ENCODE assay signal across 21 mouse cellular contexts in the genomic region with DNA sequence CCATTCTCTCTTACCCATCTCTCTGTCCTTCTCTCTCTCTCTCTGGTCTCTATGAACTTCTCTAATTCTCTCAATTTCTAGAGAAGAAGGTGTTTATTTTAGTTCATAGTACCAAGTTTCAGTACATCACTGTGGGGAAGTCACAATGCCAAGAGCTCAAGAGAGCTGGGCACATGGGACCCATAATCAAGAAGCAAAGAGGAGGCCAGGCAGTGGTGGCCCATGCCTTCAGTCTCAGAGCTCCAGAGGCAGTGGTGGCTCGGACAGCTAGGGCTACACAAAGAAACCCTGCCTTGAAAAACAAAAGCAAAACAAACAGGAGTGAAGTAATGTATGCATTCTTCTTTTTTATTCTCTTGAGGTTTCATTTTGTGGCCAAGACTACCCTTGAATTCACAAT. TPM values are rescaled to one million over a fixed set of nuclear protein-coding genes. Genes with fewer than 3 reads are reported as not detected.
"Had no signal": no experiment of that assay in that cellular context is flagged by ENCODE, and none has a peak within 500 bp of the region (broad histone marks: within the 10 kb centered on the region; RNA-seq: fewer than 3 reads in every experiment).

No protein-coding gene starts in this region.

- H3K4me1 ChIP-seq: neural tube, embryonic 13.5 days; neural tube, embryonic 15.5 days; stomach, embryonic 15.5 days had no signal

- H3K27ac ChIP-seq: neural tube, embryonic 13.5 days; neural tube, embryonic 15.5 days; stomach, embryonic 15.5 days; stomach, postnatal 0 days had no signal

- H3K36me3 ChIP-seq: neural tube, embryonic 13.5 days; neural tube, embryonic 15.5 days; stomach, embryonic 15.5 days had no signal

- H3K9me3 ChIP-seq: neural tube, embryonic 13.5 days; neural tube, embryonic 15.5 days; stomach, embryonic 15.5 days had no signal

- H3K4me2 ChIP-seq: neural tube, embryonic 13.5 days; neural tube, embryonic 15.5 days; stomach, embryonic 15.5 days had no signal

- H3K9ac ChIP-seq: neural tube, embryonic 13.5 days; neural tube, embryonic 15.5 days; stomach, embryonic 15.5 days had no signal

- H3K27me3 ChIP-seq: neural tube, embryonic 13.5 days; neural tube, embryonic 15.5 days; stomach, embryonic 15.5 days had no signal

- H3K4me3 ChIP-seq: neural tube, embryonic 13.5 days; neural tube, embryonic 15.5 days; stomach, embryonic 15.5 days had no signal

- DNase-seq: retina, postnatal 1 day; right cerebral cortex, adult 18-20 months; right cerebral cortex, postnatal 14 days; right cerebral cortex, postnatal 25 days; right cerebral cortex, postnatal 4 days; spleen, adult 18-20 months; thymus, adult 18-20 months; thymus, adult 2 months; thymus, postnatal 14 days; thymus, postnatal 25 days; thymus, postnatal 36 days; thymus, postnatal 4 days had no signal

RNA-seq across cellular contexts. Expression of a gene that starts 8.8 kb away (rescaled TPM):
- total RNA-seq: neutrophil, adult 5-6 weeks had no signal
- polyA plus RNA-seq: neural tube, embryonic 13.5 days; neural tube, embryonic 14.5 days; neural tube, embryonic 15.5 days; small intestine, adult 2 months; stomach, embryonic 14.5 days; stomach, embryonic 15.5 days; stomach, embryonic 16.5 days; stomach, postnatal 0 days had no signal

RNA-seq across cellular contexts. Expression of a gene that starts 8.9 kb away (rescaled TPM):
- total RNA-seq: neutrophil, adult 5-6 weeks had no signal
- polyA plus RNA-seq: small intestine, adult 2 months; stomach, embryonic 14.5 days; stomach, embryonic 15.5 days had no signal

RNA-seq across cellular contexts. Expression of a gene that starts 31.4 kb away (rescaled TPM):
- total RNA-seq: neutrophil, adult 5-6 weeks had no signal
